Mouse (Mus musculus) yolk sac, embryonic 10.5 days (tissue): ENCODE measurements around the gene Tacr3.

Experiments
- DNase-seq: peaks from one replicate; pipeline ENCODE4 v3.0.0-alpha.2; 2017; ENCODE audit warnings: low spot score

Gene Tacr3

GRCm38 (mm10) chr3:134828875-134829530, at the start of gene Tacr3:
TSS of gene Tacr3 (plus strand) at chr3:134829007.
- peak; percentile 1 for DNase-seq

GRCm38 (mm10) chr3:134828492-134828874, 324 bp upstream of the Tacr3 start:
- no peak for DNase-seq

- no peak for DNase-seq
Observed at GRCm38 (mm10) chr3:134829531-134829921, 719 bp downstream of the Tacr3 start.

GRCm38 (mm10) chr3:134851342-134851741, 22.5 kb downstream of the Tacr3 start:
- DNase-seq: no peak

GRCm38 (mm10) chr3:134877701-134878100, 48.9 kb downstream of the Tacr3 start:
- DNase-seq: no peak

- DNase-seq: no peak
Observed at GRCm38 (mm10) chr3:134895831-134896230, 67.0 kb downstream of the Tacr3 start.

- no peak for DNase-seq
Observed at GRCm38 (mm10) chr3:134908890-134909289, 80.1 kb downstream of the Tacr3 start.

GRCm38 (mm10) chr3:134934703-134935102, 105.9 kb downstream of the Tacr3 start:
- no peak for DNase-seq

GRCm38 (mm10) chr3:134935461-134935860, 106.7 kb downstream of the Tacr3 start:
- DNase-seq: no peak

- DNase-seq: no peak
Observed at GRCm38 (mm10) chr3:134963461-134963860, 134.7 kb downstream of the Tacr3 start.

- no peak for DNase-seq
Observed at GRCm38 (mm10) chr3:134978902-134979301, 150.1 kb downstream of the Tacr3 start.

- no peak for DNase-seq
Observed at GRCm38 (mm10) chr3:134980140-134980539, 151.3 kb downstream of the Tacr3 start.
